Mouse (Mus musculus) WW6 (cell line): ENCODE results near the gene Gpr18.

Experiments
- DNase-seq: peaks from one replicate; pipeline ENCODE4 v3.0.0-alpha.2; 2013; ENCODE audit warnings: low read depth, low spot score

Gpr18 gene

GRCm38 (mm10) chr14:121922731-121923130 lies 7.2 kb upstream of the Gpr18 start:
- DNase-seq = no peak

GRCm38 (mm10) chr14:121922016-121922415 lies 6.4 kb upstream of the Gpr18 start:
- DNase-seq = no peak

- DNase-seq = no peak
Measured at GRCm38 (mm10) chr14:121920511-121921124, 5.0 kb upstream of the Gpr18 start.

GRCm38 (mm10) chr14:121919752-121920151 lies 4.2 kb upstream of the Gpr18 start:
- no peak for DNase-seq

- DNase-seq = no peak
Measured at GRCm38 (mm10) chr14:121918266-121918665, 2.7 kb upstream of the Gpr18 start.

GRCm38 (mm10) chr14:121916311-121917094 lies 922 bp upstream of the Gpr18 start:
- no peak for DNase-seq

GRCm38 (mm10) chr14:121915143-121915542 lies 438 bp downstream of the Gpr18 start:
- no peak for DNase-seq

- no peak for DNase-seq
Measured at GRCm38 (mm10) chr14:121912501-121912900, 3.1 kb downstream of the Gpr18 start.

- no peak for DNase-seq
Measured at GRCm38 (mm10) chr14:121909868-121910267, 5.7 kb downstream of the Gpr18 start.

GRCm38 (mm10) chr14:121906992-121907681 lies 8.4 kb downstream of the Gpr18 start:
- no peak for DNase-seq

GRCm38 (mm10) chr14:121906341-121906991 lies 9.1 kb downstream of the Gpr18 start:
- no peak for DNase-seq

GRCm38 (mm10) chr14:121904754-121905153 lies 10.8 kb downstream of the Gpr18 start:
- DNase-seq = no peak

- DNase-seq = no peak
Measured at GRCm38 (mm10) chr14:121903381-121903876, 12.2 kb downstream of the Gpr18 start.

GRCm38 (mm10) chr14:121901511-121901910 lies 14.1 kb downstream of the Gpr18 start:
- DNase-seq = no peak

GRCm38 (mm10) chr14:121899071-121899470 lies 16.5 kb downstream of the Gpr18 start:
- no peak for DNase-seq

GRCm38 (mm10) chr14:121898509-121898908 lies 17.1 kb downstream of the Gpr18 start:
- DNase-seq = no peak

- no peak for DNase-seq
Measured at GRCm38 (mm10) chr14:121897773-121898172, 17.8 kb downstream of the Gpr18 start.

- DNase-seq = no peak
Measured at GRCm38 (mm10) chr14:121896126-121897090, 19.2 kb downstream of the Gpr18 start.

- no peak for DNase-seq
Measured at GRCm38 (mm10) chr14:121895316-121895715, 20.3 kb downstream of the Gpr18 start.

GRCm38 (mm10) chr14:121894511-121895135 lies 21.0 kb downstream of the Gpr18 start:
- no peak for DNase-seq
